Mouse (Mus musculus) C2C12 (cell line): Measurements from ENCODE around the gene Naaladl2. TPM values are rescaled to one million over a fixed set of nuclear protein-coding genes. Genes with fewer than 3 reads are reported as not detected.

Source experiments
- H3K27me3 ChIP-seq: one replicate; pipeline ENCODE4 v1.6.1; 2011; ENCODE audit not compliant: control insufficient read depth, insufficient read depth, insufficient read length
- H3K36me3 ChIP-seq: one replicate; pipeline ENCODE4 v1.6.1; 2011; ENCODE audit not compliant: control insufficient read depth, insufficient read depth
- H3K4me3 ChIP-seq: one replicate; pipeline ENCODE4 v1.5.1; 2011; ENCODE audit warnings: mild to moderate bottlenecking, control low read depth; ENCODE audit not compliant: poor library complexity, insufficient read depth, severe bottlenecking
- H3K79me2 ChIP-seq: one replicate; pipeline ENCODE4 v1.6.1; 2011; ENCODE audit not compliant: control insufficient read depth, insufficient read depth
- H3K79me3 ChIP-seq: one replicate; pipeline ENCODE4 v1.6.1; 2011; ENCODE audit warnings: low read depth, control low read depth
- H3ac ChIP-seq: one replicate; pipeline ENCODE3; 2011; ENCODE audit warnings: low read depth; ENCODE audit not compliant: control insufficient read depth, insufficient read length
- CEBPB ChIP-seq: IDR thresholded peaks from one replicate; pipeline ENCODE4 v1.6.1; 2011; ENCODE audit warnings: low read depth, mild to moderate bottlenecking, control low read depth, moderate library complexity
- CTCF ChIP-seq: IDR thresholded peaks from one replicate; pipeline ENCODE4 v1.5.1; 2011; ENCODE audit not compliant: control insufficient read depth, insufficient read depth, insufficient read length
- FOSL1 ChIP-seq: IDR thresholded peaks from one replicate; pipeline ENCODE4 v1.8.0; 2011; ENCODE audit warnings: mild to moderate bottlenecking, low read length; ENCODE audit not compliant: poor library complexity, insufficient read depth, severe bottlenecking
- MAX ChIP-seq: IDR thresholded peaks from one replicate; pipeline ENCODE4 v1.6.1; 2011; ENCODE audit warnings: mild to moderate bottlenecking, control low read depth
- MYOD1 ChIP-seq: IDR thresholded peaks from one replicate; pipeline ENCODE4 v1.6.1; 2011; ENCODE audit warnings: low read depth; ENCODE audit not compliant: control insufficient read depth, insufficient read length
- MYOG ChIP-seq: IDR thresholded peaks from one replicate; pipeline ENCODE4 v1.6.1; 2011; ENCODE audit not compliant: control insufficient read depth, insufficient read length; ENCODE audit errors: extremely low read depth
- USF1 ChIP-seq: IDR thresholded peaks from one replicate; pipeline ENCODE4 v1.6.1; 2011; ENCODE audit warnings: low read depth, mild to moderate bottlenecking, control low read depth, moderate library complexity
- polyA plus RNA-seq: library from polyadenylated mRNA; unstranded; fragments of >200 nt; fragmentation: generic; extraction: Trizol; gene quantifications from one replicate; pipeline ENCODE4 v1.2.1, GENCODE M21; 2012; ENCODE audit warnings: missing spikeins

Gene Naaladl2
- polyA plus RNA-seq, 1 experiment, result not detected

DNA sequence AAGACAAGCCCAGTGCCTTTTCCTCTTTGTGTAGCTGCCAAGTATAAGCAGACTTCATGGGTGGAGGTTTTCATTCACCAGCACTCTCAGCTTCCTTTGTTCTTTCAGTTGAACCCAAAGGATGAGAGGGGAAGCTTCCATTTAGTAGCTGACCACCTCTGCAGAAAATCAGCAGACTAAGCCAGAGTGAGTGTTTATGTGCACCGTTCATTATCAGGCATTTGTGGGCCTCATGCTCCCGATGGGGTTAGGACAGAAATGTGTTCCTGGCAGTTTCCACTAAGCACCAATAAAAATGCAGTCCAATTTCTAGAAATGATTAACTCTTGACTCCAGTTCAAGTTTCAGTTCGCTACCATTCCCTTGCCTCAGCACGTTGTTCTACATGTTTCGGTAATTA, 1206.8 kb downstream of the Naaladl2 start:
- no peaks in the 10 kb centered on the region for H3K36me3 ChIP-seq
- no peaks in the 10 kb centered on the region for H3K79me3 ChIP-seq
- H3K27me3 ChIP-seq, result no peaks in the 10 kb centered on the region
- H3K4me3 ChIP-seq, result no peak overlapping the region
- TF ChIP-seq MAX (no peak), CTCF (no peak), USF1 (no peak), CEBPB (no peak), FOSL1 (no peak), MYOG (no peak), MYOD1 (no peak)
- H3K79me2 ChIP-seq, result no peaks in the 10 kb centered on the region
- no peak overlapping the region for H3ac ChIP-seq

DNA sequence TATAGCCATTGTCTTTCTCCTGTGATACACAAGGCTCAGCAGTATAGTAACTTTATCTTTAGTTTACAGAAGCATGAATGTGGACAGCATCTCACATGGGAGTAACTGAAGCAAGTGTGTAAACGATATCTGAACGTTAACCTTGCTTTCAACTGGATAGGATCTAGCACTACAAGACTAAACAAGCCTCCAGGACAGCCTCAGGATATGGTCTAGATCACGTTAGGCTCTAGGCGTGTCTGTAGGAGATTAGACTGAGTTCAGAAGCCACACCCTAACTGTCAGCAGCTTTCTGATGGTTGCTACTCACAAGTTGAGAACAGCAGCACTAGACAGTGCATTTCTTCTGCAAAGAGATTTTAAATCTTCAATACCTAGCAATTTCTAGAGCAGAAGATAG, 1216.0 kb downstream of the Naaladl2 start:
- no peaks in the 10 kb centered on the region for H3K79me3 ChIP-seq
- no peaks in the 10 kb centered on the region for H3K27me3 ChIP-seq
- no peaks in the 10 kb centered on the region for H3K79me2 ChIP-seq
- no peaks in the 10 kb centered on the region for H3K36me3 ChIP-seq
- H3ac ChIP-seq, result no peak overlapping the region
- no peak for TF ChIP-seq USF1
- no peak for TF ChIP-seq CTCF
- no peak overlapping the region for H3K4me3 ChIP-seq

DNA sequence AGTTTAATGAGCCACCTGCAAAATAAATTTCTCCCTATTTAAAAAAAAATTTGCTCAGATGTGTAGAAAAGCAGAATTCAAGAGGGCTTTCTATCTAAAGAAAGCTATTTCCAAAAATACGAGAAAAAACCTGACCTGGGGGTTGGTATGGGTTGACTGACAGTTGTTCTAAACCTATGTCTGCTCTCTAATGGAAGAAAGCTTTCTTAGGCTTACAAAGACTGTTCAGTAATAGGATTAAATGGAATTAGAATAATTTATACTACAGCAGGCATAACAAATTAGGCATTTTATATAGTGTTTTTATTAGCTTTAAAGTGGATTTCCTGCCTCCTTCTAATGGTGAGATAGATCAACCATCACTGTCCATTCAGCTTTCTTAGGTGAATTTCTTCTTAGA, 1236.4 kb downstream of the Naaladl2 start:
- Histone ChIP-seq H3K79me3 (no peaks in the 10 kb centered on the region), H3ac (no peak overlapping the region), H3K36me3 (no peaks in the 10 kb centered on the region), H3K4me3 (no peak overlapping the region), H3K27me3 (no peaks in the 10 kb centered on the region), H3K79me2 (no peaks in the 10 kb centered on the region)
- no peak for TF ChIP-seq MAX

DNA sequence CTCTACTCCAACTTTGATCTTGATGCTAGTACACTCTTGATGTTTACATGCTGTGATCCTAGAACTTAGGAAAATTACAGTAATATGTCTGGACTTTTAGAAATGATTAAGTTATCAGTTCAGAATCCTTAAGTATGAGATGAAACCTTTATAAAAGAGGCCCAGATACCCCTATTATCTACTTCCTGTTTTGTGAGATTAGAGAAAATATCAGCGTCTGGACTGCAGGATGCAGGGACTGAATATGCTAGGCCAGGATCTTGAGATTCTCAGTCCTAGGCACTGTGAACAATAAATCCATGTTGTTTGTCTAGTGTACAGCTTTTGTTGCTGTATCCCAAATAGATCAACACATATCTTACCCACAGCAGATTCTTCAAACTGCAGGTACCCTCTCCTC, 1278.4 kb downstream of the Naaladl2 start:
- no peaks in the 10 kb centered on the region for H3K36me3 ChIP-seq
- H3K79me2 ChIP-seq, result no peaks in the 10 kb centered on the region
- no peak overlapping the region for H3K4me3 ChIP-seq
- H3K27me3 ChIP-seq, result no peaks in the 10 kb centered on the region
- H3ac ChIP-seq, result no peak overlapping the region
- no peaks in the 10 kb centered on the region for H3K79me3 ChIP-seq
- TF ChIP-seq USF1, result no peak
- no peak for TF ChIP-seq CTCF
- no peak for TF ChIP-seq MAX
- no peak for TF ChIP-seq MYOG
- TF ChIP-seq MYOD1, result no peak
- no peak for TF ChIP-seq FOSL1
- TF ChIP-seq CEBPB, result no peak

DNA sequence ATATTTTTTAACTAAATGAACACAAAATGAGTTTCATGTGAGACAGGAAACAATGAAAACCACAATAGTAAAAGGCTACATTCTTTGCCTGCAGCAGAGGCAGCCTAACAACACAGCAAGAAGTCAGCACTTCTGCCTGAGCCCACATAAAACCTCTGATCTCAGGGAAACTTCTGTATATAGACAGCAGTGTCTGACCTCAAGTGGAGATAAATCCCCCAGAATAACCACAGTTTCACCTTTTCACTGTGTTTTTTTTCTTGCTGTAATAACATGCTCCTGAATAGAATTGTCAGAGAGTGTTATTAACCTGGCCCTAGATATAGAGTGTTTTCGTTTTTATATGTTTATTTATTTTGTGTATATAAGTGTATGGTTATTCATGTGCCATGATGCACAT, 1286.8 kb downstream of the Naaladl2 start:
- Histone ChIP-seq H3K79me3 (no peaks in the 10 kb centered on the region), H3K27me3 (no peaks in the 10 kb centered on the region), H3ac (no peak overlapping the region), H3K4me3 (no peak overlapping the region), H3K36me3 (no peaks in the 10 kb centered on the region), H3K79me2 (no peaks in the 10 kb centered on the region)
- TF ChIP-seq CEBPB (no peak), CTCF (no peak), MYOG (no peak), MAX (no peak), FOSL1 (no peak), USF1 (no peak), MYOD1 (no peak)

DNA sequence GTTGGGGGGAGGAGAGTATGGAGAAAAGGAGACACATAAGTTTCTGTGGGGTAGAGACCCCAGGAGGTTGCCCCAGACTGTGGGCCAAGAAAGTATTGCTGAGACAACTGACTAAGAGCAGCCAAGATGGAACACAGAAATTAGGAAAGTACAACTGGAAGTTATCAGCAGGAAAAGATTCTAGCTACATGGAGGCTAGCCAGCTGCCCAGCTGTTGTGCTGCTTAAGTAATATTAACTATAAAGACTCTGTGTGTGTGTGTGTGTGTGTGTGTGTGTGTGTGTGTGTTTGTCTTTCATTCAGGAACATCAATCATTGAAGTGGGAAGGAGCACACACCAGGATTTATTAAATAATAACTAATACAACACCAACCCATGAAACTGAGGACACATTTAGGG, 1326.5 kb downstream of the Naaladl2 start:
- H3K27me3 ChIP-seq, result no peaks in the 10 kb centered on the region
- no peaks in the 10 kb centered on the region for H3K79me3 ChIP-seq
- no peak overlapping the region for H3K4me3 ChIP-seq
- H3K79me2 ChIP-seq, result no peaks in the 10 kb centered on the region
- TF ChIP-seq CEBPB, result no peak
- TF ChIP-seq USF1, result no peak
- no peak for TF ChIP-seq MAX
- no peak for TF ChIP-seq FOSL1
- no peak for TF ChIP-seq CTCF
- no peak for TF ChIP-seq MYOG
- no peak for TF ChIP-seq MYOD1
- no peak overlapping the region for H3ac ChIP-seq
- H3K36me3 ChIP-seq, result no peaks in the 10 kb centered on the region

DNA sequence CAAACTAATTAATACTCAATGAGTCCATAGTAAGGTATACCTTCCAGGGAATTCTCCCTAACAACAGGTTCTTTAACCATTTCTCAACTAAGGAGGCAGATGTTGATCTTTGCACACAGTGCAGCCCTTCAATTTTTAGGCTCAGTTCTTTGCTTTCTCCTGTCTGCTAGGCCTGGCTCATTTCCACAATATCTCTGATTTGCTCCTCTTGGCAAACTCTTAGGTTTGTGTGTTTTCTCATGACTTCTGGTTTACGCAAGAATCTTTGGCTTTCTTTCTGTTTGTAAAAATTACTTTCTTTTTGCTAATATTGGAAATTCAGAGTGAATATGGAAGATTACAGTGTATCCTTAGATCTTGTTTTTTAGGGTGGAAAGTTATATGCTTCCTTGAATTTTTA, 1385.3 kb downstream of the Naaladl2 start:
- Histone ChIP-seq H3K79me3 (no peaks in the 10 kb centered on the region), H3K4me3 (no peak overlapping the region), H3ac (no peak overlapping the region), H3K79me2 (no peaks in the 10 kb centered on the region), H3K27me3 (no peaks in the 10 kb centered on the region), H3K36me3 (no peaks in the 10 kb centered on the region)
- no peak for TF ChIP-seq FOSL1
- no peak for TF ChIP-seq MAX
- TF ChIP-seq MYOD1, result no peak
- no peak for TF ChIP-seq CTCF
- no peak for TF ChIP-seq CEBPB
- TF ChIP-seq MYOG, result no peak
- TF ChIP-seq USF1, result no peak
